Mouse (Mus musculus) ES-Bruce4 (cell line): ENCODE measurements around the gene Actl6a. TPM values are rescaled to one million over a fixed set of nuclear protein-coding genes. Genes with fewer than 3 reads are reported as not detected.

Source experiments
- H3K27ac ChIP-seq: 2 replicates; pipeline ENCODE4 v1.5.1; 2012; ENCODE audit warnings: low read length, inconsistent platforms; ENCODE audit not compliant: insufficient read depth
- H3K27me3 ChIP-seq: 2 replicates; pipeline ENCODE4 v1.6.1; 2012; ENCODE audit warnings: mild to moderate bottlenecking, low read length, inconsistent platforms; ENCODE audit not compliant: control insufficient read depth, poor library complexity, insufficient read depth, severe bottlenecking
- H3K36me3 ChIP-seq: 2 replicates; pipeline ENCODE4 v1.6.1; 2012; ENCODE audit warnings: inconsistent platforms, mild to moderate bottlenecking, low read length, moderate library complexity; ENCODE audit not compliant: control insufficient read depth, poor library complexity, insufficient read depth, severe bottlenecking
- H3K4me1 ChIP-seq: one replicate; pipeline ENCODE4 v1.8.1; 2011; ENCODE audit warnings: low read length; ENCODE audit not compliant: control insufficient read depth, insufficient read depth
- H3K4me3 ChIP-seq: 2 replicates; pipeline ENCODE4 v1.5.1; 2011; ENCODE audit warnings: low read depth, mild to moderate bottlenecking, low read length
- H3K9ac ChIP-seq: 2 replicates; pipeline ENCODE4 v1.6.1; 2012; ENCODE audit warnings: low read depth, mild to moderate bottlenecking, inconsistent platforms; ENCODE audit not compliant: poor library complexity, severe bottlenecking
- H3K9me3 ChIP-seq: replicated peaks from 2 replicates; pipeline ENCODE4 v1.6.1; 2012; ENCODE audit warnings: mild to moderate bottlenecking, low read length, inconsistent platforms; ENCODE audit not compliant: control insufficient read depth, poor library complexity, insufficient read depth, severe bottlenecking
- CTCF ChIP-seq: IDR thresholded peaks from one replicate; pipeline ENCODE4 v1.8.1; 2011; ENCODE audit warnings: low read depth, low read length
- EP300 ChIP-seq: IDR thresholded peaks from 2 replicates; pipeline ENCODE4 v1.6.1; 2011; ENCODE audit warnings: low read depth, low read length; ENCODE audit not compliant: insufficient read depth
- POLR2A ChIP-seq: IDR thresholded peaks from one replicate; pipeline ENCODE4 v1.8.1; 2011; ENCODE audit warnings: low read length; ENCODE audit not compliant: insufficient read depth
- polyA plus RNA-seq: library from polyadenylated mRNA; stranded (reverse); fragments of >200 nt; gene quantifications from 2 replicates; pipeline ENCODE4 v1.2.4, GENCODE M21; 2011; ENCODE audit warnings: low read depth; ENCODE audit not compliant: missing spikeins, insufficient read depth, insufficient read length

Gene Actl6a
- polyA plus RNA-seq, 1 experiment: 140 TPM

DNA sequence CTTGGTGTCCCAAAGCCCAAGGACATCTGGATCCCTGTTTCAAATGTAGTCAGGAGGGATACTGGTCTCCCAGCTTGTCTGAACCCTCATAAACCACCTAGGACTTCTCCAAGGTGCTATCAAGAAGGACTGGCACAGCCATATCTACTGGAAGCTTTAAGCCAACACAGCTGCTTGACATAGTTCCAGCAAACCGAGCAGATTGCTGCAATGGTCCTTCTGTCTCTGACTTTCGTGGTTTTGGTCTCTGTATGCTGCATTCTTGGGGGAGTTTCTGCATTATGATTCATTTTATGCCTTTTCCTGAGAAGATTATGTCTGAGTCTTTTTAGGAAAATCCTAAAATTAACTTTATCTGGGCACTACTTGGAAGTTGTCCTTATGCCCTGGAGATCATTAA, 64.7 kb downstream of the Actl6a start:
- TF ChIP-seq CTCF (no peak), EP300 (no peak), POLR2A (no peak)
- no peaks in the 10 kb centered on the region for H3K36me3 ChIP-seq
- no peaks in the 10 kb centered on the region for H3K4me1 ChIP-seq
- H3K27ac ChIP-seq: no peak overlapping the region
- H3K27me3 ChIP-seq: no peaks in the 10 kb centered on the region
- no peak overlapping the region for H3K9ac ChIP-seq
- H3K4me3 ChIP-seq: no peak overlapping the region
- 0 out of 2 replicates have a peak, but pooled peaks cover 8% of the 10 kb centered on the region for H3K9me3 ChIP-seq

Other genes with a start within 250 kb of the Actl6a start
- not detected in 2 replicates for gene Kcnmb3, start 214.1 kb upstream of the Actl6a start, polyA plus RNA-seq
- 49.8 and 55.1 TPM in 2 replicates for gene Zfp639, start 196.0 kb upstream of the Actl6a start, polyA plus RNA-seq
- 57.0 and 57.2 TPM in 2 replicates for gene Mfn1, start 176.8 kb upstream of the Actl6a start, polyA plus RNA-seq
- 4.8 and 5.8 TPM in 2 replicates for gene Gnb4, start 89.7 kb upstream of the Actl6a start, polyA plus RNA-seq
- gene Ndufb5, start 30.7 kb downstream of the Actl6a start, polyA plus RNA-seq: 166 TPM in 2 replicates
- gene Mrpl47, start 31.3 kb downstream of the Actl6a start, polyA plus RNA-seq: 42.2 and 48.8 TPM in 2 replicates
- 4.0 and 5.5 TPM in 2 replicates for gene Usp13, start 111.2 kb downstream of the Actl6a start, polyA plus RNA-seq